Mouse (Mus musculus) layer of hippocampus, adult 11-12 months (tissue): ENCODE results near the gene Eddm3b.
"Not testable (repeated sequence)": the region's sequence is repeated elsewhere in the genome, so short reads cannot be mapped to it uniquely, and the experiment has no call there.

Experiments
- DNase-seq: peaks from one replicate; pipeline ENCODE4 v3.0.0; 2022; ENCODE audit warnings: low spot score

The Eddm3b gene

GRCm38 (mm10) chr14:51143287-51143686, 29.1 kb downstream of the Eddm3b start:
- DNase-seq: peak; percentile 42

DNA sequence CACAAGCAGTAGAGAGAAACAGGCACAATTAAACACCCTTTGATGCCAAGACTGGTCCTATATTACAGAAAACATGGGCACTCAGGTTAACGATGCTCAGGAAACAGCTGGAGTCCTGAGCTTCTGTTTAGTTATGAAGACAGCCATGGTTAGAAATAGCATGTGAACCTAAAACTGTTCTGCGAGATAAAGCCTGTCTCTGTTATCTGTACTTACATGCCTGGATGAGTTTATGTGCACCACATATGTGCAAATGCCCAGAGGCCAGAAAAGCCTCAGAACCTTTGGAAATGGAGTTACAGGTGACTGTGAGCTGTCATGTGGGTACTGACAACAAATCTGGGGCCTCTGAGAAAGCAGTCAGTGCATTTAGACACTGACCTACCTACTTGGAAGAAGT, 29.7 kb downstream of the Eddm3b start:
- no peak for DNase-seq

- DNase-seq: no peak
Observed at GRCm38 (mm10) chr14:51144451-51144850, 30.2 kb downstream of the Eddm3b start.

- DNase-seq: peak; percentile 15
Observed at GRCm38 (mm10) chr14:51145521-51145920, 31.3 kb downstream of the Eddm3b start.

DNA sequence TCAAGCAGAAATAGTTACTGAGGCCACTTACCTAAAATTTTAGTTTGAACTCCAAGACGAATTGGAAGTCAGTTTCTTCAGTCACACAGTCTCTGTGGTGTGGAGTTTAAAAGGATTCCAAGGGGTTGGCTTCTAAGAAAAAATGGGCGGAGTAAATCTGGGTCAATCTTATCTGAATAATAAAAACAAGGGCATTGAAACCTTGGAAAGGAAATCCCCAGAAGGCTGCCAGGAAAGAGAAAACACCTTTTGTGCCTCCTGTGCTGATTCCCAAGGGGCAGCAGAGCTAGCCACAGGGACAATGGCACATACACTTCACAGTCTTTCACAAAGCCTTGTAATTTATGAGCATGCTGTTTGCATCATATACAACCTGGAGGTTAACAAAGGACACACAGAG, 32.5 kb downstream of the Eddm3b start, which contains the start of gene Rnase1:
Gene Rnase1 (minus strand): TSS at position 101 of the 400 bp plus-strand sequence.
- no peak for DNase-seq

DNA sequence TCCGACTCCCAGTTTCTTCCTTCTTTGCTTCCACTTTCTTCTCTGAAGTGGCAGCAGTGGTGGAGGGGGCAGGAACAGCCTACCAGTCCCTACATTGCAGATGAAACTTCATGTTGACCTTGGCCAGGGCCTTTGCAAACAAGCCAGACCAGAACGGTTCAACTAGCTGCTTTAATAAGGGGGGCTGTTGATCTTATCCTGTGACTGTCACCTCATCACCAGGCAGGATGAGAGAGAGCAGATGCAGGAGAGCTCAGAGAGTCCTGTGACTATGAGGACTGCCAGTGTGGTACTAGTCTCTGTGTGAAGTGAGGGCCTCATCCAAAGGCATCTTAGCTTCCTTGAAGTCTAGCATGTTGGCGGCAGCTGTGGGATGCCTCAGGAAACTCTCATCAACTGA, 33.8 kb downstream of the Eddm3b start:
- DNase-seq: no peak

DNA sequence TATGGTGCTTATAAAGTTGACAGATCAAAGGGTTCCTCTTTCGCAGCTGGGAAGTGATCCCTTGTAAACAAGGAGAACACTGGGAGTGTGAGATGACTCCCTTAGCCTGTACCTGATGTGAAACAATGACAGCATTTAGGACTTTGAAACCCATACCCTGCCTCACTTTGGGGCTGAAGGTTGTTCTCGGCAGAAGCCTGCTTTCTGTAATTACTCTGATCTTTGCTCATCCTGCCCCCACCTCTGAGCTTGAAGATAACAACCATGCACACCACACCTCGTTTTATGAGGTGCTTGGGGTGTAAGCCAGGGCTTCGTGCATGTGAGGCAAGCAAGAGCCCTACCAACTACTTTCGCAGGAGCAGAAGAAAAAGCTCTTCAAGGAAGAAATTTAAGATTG, 34.9 kb downstream of the Eddm3b start:
- DNase-seq: no peak

- no peak for DNase-seq
Observed at GRCm38 (mm10) chr14:51150206-51150831, 36.1 kb downstream of the Eddm3b start.

- DNase-seq: no peak
Observed at GRCm38 (mm10) chr14:51152249-51152870, 38.1 kb downstream of the Eddm3b start.

- DNase-seq: no peak
Observed at GRCm38 (mm10) chr14:51156056-51156735, 42.0 kb downstream of the Eddm3b start.

DNA sequence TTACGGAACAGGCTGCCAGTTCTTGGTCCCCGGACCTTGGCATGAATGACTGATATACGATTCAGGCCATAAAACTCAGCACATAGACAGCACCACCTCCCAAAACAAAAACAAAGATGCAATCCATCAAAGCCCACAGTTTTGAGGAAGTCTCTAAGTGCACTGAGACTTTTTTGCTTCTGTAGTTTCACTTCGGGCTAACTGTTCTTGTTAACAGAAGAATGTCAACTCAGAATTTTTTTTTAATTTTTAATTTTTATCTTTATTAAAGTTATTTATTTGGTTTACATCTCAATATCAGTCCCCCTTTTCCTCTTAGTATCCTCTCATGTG, 42.5 kb downstream of the Eddm3b start:
- no peak for DNase-seq

- DNase-seq: no peak
Observed at GRCm38 (mm10) chr14:51157072-51157471, 42.8 kb downstream of the Eddm3b start.

DNA sequence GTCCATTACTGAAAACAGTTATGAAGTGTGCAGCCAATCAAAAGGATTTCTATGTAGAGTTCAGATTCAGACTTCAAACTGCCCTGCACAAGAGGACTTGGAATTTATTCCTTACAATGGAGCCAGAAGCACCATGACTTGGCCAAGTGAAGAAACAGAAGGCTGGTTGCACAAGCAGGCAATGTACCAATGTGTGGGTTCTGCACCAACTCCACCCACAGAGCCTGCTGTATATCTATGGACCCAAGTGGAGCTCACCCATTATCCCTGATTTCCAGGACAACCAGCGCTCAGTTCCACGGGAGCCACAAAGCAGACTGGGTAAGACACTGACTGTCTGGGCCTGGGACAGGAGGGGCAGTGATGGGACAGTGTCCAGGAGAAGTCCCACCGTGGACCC, 47.8 kb downstream of the Eddm3b start, which contains the start of gene Rnase2b:
Gene Rnase2b (plus strand): TSS at position 285 of the 400 bp plus-strand sequence.
- DNase-seq: peak; percentile 59

DNA sequence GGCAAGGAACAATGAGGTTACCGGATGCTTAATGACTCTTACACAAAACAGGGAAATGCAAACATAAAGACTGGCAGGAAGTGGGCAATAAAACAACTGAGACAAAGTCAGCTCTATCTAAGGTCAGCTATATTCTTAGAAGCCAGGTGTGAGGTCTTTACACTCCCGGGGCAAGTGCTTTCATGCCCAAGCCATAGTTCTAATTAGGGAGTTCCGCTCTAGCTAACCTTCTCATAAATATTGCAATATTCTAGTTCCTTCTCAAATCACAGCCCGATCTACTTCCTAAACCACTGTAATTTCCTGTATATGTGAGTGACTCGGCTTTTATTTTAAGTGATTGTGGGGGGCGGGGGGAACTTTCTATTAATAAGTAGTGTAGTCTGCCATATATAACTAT, 49.1 kb downstream of the Eddm3b start:
- not testable (repeated sequence) for DNase-seq

GRCm38 (mm10) chr14:51165435-51165834, 51.2 kb downstream of the Eddm3b start:
- DNase-seq: no peak

- DNase-seq: no peak
Observed at GRCm38 (mm10) chr14:51166068-51166467, 51.8 kb downstream of the Eddm3b start.
